Mouse (Mus musculus) lung, postnatal 10 days (tissue): ENCODE results near the gene Ssr1.

Source experiments
- DNase-seq: peaks from one replicate; pipeline ENCODE4 v3.0.0; 2021

Ssr1 gene

GRCm38 (mm10) chr13:37993704-37994404 lies at the start of gene Ssr1:
Gene Ssr1 (minus strand): TSS chr13:37994217.
- DNase-seq: peak; percentile 97

DNA sequence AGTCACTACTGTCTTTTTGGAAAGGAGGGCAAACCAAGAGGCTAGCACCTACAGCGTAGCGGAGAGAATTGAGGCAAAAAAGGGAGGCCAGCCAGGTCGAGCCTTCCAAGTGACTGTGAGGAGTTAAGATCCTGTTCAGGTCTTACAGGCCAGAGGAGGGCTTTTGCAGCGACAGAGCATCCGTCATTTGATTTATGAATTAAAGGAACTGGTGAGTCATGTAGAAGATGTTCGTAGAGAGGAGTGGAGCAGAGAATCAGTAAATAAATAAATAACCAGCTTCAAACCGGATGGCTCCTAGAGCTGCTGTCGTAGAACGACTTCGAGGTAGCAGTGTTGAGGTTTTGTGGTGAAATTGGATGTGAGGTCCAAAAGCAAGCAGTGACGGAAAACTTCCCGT lies 43.8 kb upstream of the Ssr1 start:
- DNase-seq: peak; percentile 21

GRCm38 (mm10) chr13:38037044-38037687 lies 43.1 kb upstream of the Ssr1 start, which contains the start of gene Cage1:
Gene Cage1 (minus strand): TSS chr13:38037069.
- DNase-seq: peak; percentile 98

DNA sequence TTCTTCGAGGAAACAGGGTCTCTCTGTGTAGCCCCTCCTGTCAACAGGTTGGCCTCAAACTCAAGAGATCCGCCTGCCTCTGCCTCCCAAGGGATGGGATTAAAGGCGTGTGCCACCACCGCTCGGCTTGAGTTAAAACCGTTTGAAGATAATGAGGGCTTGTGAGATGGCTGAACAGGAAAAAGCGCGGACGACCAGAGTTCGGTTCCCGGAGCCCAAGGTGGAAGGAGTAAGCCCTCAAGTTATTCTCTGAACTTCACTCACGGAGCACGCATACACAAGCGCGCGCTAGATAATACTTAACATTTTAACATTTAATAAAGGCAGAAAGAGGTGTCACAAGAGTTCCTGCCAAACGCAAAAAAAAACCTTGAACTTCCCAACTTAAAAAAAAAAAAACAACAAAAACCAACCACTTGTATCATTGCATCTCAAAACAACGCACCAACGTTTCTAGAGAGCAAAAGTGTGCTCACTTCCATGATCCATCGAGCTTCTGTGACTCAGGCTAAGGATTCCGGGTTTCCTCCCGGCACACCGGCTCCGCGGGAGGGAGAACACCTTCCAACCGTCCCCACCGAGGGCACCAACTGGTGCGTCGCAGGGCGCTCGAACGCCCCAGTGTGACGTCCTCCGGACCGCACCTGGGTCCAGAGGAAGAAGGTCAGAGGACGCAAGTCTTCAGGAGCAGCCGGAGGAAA lies 42.5 kb upstream of the Ssr1 start, which contains the start of gene Riok1:
Gene Riok1 (plus strand): TSS at position 653 of the 701 bp plus-strand sequence.
- peak; percentile 20 for DNase-seq

- DNase-seq: no peak
Measured at GRCm38 (mm10) chr13:38028407-38028806, 34.4 kb upstream of the Ssr1 start.

DNA sequence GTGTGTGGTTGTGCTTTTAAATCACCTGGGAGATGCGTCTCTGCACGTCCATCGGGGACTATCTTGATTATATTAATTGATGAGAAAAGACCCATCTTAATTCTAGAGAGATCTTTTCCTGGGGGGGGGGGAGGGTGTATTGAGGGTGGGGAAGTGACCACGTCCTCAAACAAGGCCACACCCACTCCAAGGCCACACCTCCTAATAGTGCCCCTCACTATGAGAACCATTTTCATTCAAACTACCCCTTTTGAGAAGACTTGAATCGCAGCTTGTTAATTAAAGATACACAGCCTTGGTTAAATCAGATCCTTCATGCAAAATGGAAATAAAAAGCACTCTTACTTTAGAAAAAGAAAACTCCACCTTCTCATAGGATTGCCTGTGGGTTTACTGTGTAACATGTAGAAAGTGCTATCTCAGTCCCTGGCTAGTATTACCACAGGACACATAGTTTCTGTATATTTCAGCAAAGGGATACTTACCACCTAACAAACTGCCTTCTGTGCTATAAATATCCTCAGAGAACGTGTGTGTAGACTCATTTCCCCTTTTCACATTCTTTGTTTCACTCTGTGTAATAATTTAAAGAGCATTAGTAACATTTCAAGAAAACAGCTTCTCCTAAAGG lies 33.7 kb upstream of the Ssr1 start:
- no peak for DNase-seq

GRCm38 (mm10) chr13:38025874-38026273 lies 31.9 kb upstream of the Ssr1 start:
- no peak for DNase-seq

DNA sequence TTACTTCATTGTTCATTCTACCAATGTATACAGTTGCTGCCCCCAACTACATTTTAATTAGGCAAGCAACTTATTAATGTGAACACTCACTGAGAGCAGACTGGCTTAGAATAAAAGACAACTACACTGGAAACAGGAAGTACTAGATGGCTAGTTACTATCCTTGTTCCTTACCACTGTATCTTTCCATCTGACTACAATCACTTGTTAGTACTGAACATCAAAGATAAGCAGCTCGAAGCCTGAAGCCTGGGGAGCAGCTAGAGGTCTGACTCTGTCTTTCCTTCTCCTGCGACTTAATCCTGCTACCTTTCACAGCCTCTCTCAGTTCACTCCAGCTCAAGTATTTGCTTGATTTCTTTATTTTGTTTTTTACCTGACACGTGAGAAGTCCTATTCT lies 24.8 kb upstream of the Ssr1 start:
- DNase-seq: no peak

DNA sequence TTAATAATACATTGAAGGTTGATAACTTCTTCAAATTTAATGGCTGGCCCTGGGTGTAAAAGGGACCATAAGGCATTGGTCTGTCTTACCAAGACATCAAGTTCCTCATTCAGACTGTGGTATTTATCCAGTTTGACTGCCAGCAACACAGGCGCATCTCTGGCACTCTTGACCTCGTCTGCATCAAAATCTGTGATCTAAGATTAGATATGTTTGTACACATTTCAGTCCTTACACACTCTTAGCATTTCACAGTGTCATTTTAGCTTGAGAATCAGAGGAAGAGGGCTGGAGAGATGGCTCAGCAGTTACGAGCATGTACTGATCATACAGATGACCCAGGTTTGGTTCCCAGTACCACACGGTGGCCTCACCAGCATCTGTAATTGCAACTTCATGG lies 21.6 kb upstream of the Ssr1 start:
- no peak for DNase-seq

- DNase-seq: no peak
Measured at GRCm38 (mm10) chr13:38012436-38012835, 18.4 kb upstream of the Ssr1 start.

DNA sequence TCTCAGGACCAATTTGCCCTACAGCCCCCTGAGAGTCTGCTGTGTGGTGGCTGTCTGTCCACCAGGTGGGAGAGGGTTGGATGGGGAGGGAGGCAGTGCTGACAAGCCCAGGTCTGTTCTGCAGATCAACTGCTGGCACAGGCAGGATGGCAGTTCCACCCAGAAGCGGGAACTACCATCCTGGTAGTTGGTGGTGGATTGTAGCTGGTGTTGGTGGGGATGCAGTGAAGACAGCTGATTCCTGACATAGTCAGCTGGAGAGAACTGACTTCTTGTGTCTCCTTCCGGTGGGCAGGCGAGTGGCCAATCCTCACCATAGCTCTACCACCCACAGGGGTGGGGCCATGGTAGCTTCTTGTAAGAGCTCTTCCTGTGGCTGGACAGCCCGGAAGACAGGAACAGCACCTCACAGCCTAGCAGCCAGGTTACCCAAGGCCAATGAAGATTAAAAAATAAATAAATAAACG lies 16.5 kb upstream of the Ssr1 start:
- no peak for DNase-seq

DNA sequence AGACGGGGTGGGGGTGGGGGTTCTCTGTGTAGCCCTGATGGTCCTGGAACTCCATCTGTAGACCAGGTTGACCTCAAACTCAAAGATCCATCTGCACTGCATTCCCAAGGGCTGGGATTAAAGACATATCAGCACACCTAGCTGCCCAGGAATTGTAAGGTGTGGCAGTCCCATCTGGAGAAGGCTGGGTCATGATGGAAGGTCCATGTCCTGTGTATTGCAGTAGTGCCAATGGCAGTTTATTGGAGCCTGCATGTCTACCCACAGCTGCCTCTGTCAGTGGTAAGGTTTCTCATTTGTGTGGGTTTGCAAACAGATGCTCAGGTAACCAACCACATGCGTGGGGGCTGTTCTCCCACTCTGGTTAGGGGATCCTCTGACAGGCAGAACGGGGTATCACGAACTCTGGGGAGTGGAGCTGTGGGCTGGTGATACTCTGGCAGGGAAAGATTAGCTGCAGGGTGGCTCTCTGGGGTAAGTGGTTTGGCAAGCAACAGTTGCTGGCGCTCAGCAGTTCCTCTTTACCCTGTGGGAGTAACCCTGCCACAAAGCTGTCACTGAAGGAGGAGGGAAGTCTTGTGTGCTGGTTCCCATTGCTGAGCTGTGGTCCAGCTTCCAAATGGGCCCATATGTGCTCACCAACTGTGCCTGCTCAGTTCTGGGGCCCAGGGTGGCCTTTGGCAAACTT lies 15.8 kb upstream of the Ssr1 start:
- no peak for DNase-seq

GRCm38 (mm10) chr13:38007972-38008371 lies 14.0 kb upstream of the Ssr1 start:
- DNase-seq: no peak

DNA sequence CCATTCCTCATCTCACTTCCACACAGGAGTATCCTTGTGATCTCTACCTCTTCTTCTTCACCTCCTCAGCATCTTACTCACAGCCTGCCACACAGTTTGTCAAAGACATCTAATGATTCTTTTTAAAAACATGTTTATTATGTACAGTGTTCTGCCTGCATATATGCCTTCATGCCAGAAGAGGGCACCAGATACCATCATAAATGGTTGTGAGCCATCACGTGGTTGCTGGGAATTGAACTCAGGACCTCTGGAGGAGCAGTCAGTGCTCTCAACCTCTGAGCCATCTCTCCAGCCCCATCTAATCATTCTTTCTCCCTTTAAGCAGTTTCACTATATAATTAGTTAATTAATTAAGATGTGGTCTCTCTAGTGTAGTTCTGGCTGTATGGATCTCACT lies 8.4 kb upstream of the Ssr1 start:
- no peak for DNase-seq

- no peak for DNase-seq
Measured at GRCm38 (mm10) chr13:37999713-38000112, 5.7 kb upstream of the Ssr1 start.

DNA sequence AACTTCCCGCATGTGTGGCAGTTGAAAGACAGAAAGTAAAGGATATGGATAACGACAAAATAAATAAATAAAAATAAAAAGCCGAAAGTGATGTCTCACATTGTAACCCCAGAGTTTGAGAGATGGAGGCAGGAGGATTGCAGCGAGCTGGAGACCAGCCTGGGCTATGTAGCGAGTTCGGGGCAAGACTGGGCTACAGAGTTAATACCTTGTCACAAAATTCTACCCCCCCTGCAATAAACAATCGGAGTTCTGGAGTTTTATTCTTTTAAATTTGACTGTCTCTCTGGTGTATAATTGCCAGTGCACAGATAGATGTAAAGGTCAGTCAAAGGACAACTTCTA lies 360 bp upstream of the Ssr1 start:
- no peak for DNase-seq

DNA sequence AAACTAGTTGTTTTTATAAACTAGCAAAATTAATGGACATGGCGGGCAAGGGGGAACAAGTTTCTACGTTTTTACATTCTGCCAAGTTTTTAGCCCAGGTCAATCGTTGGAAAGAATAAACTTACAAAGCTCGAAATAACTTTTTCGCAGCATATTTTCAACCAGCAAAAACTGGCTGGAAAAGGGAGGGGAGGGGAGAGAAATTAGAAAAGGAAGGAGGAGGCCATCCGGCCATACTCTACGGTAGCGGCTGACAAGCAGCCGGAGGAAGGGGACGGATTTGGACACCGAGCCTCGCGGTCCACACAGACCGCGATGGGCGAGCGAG lies 677 bp downstream of the Ssr1 start:
- DNase-seq: no peak

DNA sequence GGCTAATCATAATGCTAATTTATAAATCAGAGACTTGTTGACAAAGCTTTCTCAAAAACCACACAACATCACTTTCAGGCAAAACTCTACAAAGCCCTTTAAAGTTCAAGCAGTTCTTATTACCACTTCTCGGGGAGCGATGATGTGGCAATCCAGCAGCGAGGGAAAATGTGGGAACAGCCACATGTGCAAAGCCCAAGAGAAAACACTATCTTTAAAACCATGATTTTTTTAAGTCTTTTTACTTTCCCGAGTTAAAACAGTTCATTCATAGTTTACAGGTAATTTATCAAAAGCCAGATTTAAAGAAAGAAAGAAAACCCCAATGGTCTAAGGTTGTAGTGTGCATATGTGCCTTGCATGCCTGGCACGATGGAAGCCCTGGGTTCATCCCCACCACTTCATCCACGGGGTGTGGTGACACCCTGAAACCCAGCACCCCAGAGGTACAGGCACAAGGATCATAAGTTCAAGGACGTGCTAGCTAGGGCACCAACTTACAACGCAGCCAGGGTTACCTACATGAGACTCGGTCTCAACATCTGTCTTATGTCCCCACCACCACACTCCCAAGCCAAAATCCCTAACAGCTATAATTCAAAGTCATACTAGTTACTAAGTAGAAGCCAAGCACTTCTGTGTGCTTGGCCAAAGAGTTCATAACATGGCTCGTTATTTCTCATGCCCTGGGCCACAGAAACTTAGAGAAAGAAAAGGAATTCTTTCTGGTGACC lies 1.2 kb downstream of the Ssr1 start:
- DNase-seq: peak; percentile 14

- DNase-seq: no peak
Measured at GRCm38 (mm10) chr13:37989701-37990100, 4.3 kb downstream of the Ssr1 start.

- no peak for DNase-seq
Measured at GRCm38 (mm10) chr13:37986166-37986565, 7.9 kb downstream of the Ssr1 start.

- peak; percentile 41 for DNase-seq
Measured at GRCm38 (mm10) chr13:37981063-37981462, 13.0 kb downstream of the Ssr1 start.

GRCm38 (mm10) chr13:37980346-37980745 lies 13.7 kb downstream of the Ssr1 start:
- DNase-seq: no peak
